Mouse (Mus musculus) forebrain, embryonic 13.5 days (tissue): ENCODE measurements at regions not wholly inside any gene's neighbourhood (a gene's known extent, or its start where the extent isn't known, plus 50 kb on each side); places are given as distances from the start of the nearest gene placed in this dataset.

ENCODE experiments used
- ATAC-seq: fragments of 200-750 bp; cut with Nextera tagmentation; 2 replicates; pipeline ENCODE4 v1.8.0; 2017
- H3K27ac ChIP-seq: fragments of 300-500 bp; sonication (generic); 2 replicates; pipeline ENCODE4 v1.5.1; 2015; ENCODE audit warnings: inconsistent platforms, mild to moderate bottlenecking, moderate library complexity
- H3K27me3 ChIP-seq: fragments of 300-500 bp; sonication (generic); 2 replicates; pipeline ENCODE4 v1.6.1; 2015; ENCODE audit warnings: mild to moderate bottlenecking, inconsistent platforms
- H3K36me3 ChIP-seq: fragments of 300-500 bp; sonication (generic); 2 replicates; pipeline ENCODE4 v1.6.1; 2015; ENCODE audit warnings: mild to moderate bottlenecking, inconsistent platforms; ENCODE audit not compliant: poor library complexity, severe bottlenecking
- H3K4me1 ChIP-seq: fragments of 300-500 bp; sonication (generic); 2 replicates; pipeline ENCODE4 v1.6.1; 2015; ENCODE audit warnings: inconsistent platforms
- H3K4me2 ChIP-seq: fragments of 300-500 bp; sonication (generic); 2 replicates; pipeline ENCODE4 v1.6.1; 2015; ENCODE audit warnings: inconsistent platforms, mild to moderate bottlenecking, moderate library complexity
- H3K4me3 ChIP-seq: fragments of 300-500 bp; sonication (generic); 2 replicates; pipeline ENCODE4 v1.5.1; 2015; ENCODE audit warnings: mild to moderate bottlenecking, inconsistent platforms
- H3K9ac ChIP-seq: fragments of 300-500 bp; sonication (generic); 2 replicates; pipeline ENCODE4 v1.6.1; 2015; ENCODE audit warnings: mild to moderate bottlenecking, inconsistent platforms
- H3K9me3 ChIP-seq: fragments of 300-500 bp; sonication (generic); replicated peaks from 2 replicates; pipeline ENCODE4 v1.6.1; 2016; ENCODE audit warnings: inconsistent platforms
- WGBS: fragments of 180-500 bp; shearing (Covaris S2); methylation state at CpG from one replicate; pipeline ENCODE4 v1.1.7; 2015; 5-methylcytosine and 5-hydroxymethylcytosine counted together

DNA sequence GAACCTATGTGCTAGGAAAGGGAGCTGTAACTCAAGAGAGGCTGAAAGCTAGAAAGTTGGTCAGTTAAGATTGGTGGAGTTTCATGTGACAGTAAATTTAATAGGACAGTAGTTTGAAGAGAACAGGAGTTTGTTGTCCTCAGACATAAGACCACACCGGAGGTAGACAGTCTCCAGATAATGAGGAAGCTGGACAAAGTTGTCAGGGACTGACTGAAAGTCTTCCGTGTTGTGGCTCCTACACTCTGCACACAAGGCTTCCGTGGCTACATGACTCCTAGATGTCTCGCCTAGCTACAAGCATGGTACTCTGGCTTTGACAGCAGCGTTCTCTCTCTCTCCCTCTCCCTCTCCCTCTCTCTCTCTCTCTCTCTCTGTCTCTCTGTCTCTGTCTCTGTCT is 171.9 kb upstream of the Rreb1 start:
- H3K9me3 ChIP-seq = no peaks in the 10 kb centered on the region
- no peaks in the 10 kb centered on the region for H3K4me1 ChIP-seq
- no peaks in the 10 kb centered on the region for H3K36me3 ChIP-seq
- H3K4me3 ChIP-seq = no peak overlapping the region
- no peak overlapping the region for H3K27ac ChIP-seq
- no peak overlapping the region for H3K9ac ChIP-seq
- 90% methylated on average over 5 of the region's 5 CpGs for WGBS
- ATAC-seq = no peak
- no peaks in the 10 kb centered on the region for H3K27me3 ChIP-seq
- no peak overlapping the region for H3K4me2 ChIP-seq

DNA sequence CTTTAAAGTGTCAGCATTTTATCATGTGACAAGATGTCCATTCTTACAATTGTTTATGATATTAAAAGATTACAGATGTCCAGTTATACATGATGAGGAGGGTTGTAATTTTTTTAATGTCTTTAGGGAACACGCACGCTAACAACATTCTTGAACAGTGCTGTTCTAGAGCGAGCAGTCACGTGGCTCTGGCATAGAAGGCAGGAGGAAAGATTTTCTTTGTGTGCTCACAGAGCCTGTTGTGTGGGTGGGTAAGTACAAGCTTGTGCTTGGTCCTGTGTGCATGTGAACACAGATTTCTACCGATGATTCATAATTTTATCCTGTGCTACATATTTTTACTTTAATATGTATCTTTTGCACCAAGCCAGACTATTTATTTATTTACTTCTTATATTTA is 169.1 kb upstream of the Rreb1 start:
- Histone ChIP-seq H3K36me3 (no peaks in the 10 kb centered on the region), H3K27ac (no peak overlapping the region), H3K9ac (no peak overlapping the region), H3K27me3 (no peaks in the 10 kb centered on the region), H3K9me3 (no peaks in the 10 kb centered on the region), H3K4me3 (no peak overlapping the region), H3K4me1 (no peaks in the 10 kb centered on the region), H3K4me2 (no peak overlapping the region)
- 90% methylated on average over 5 of the region's 5 CpGs for WGBS
- ATAC-seq = no peak

- no peaks in the 10 kb centered on the region for H3K4me1 ChIP-seq
- no peak overlapping the region for H3K4me2 ChIP-seq
- WGBS = 96% methylated on average over 3 of the region's 3 CpGs
These were observed 166.8 kb upstream of the Rreb1 start for GRCm38 (mm10) chr13:37611387-37611786.

DNA sequence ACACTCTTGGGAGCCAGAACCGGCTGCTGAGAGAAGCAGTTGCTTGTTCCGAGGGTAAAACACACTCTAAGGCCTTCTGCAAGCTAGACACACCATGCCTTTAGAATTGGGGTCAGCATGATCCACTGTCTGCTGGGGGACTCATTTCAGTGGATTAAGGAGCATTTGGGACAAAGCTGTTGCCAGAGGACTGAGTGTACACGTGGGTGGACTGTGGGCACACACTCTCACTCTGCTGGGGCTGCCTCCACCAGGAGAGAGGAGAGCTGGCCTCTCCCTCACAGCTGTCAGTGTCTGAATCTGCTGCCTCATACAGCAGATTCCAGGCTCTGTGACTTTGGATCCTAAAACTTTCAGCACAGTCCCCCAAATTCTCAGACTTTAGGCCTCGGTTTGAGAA is 161.2 kb upstream of the Rreb1 start:
- WGBS = 83% methylated on average over 4 of the region's 4 CpGs
- H3K9ac ChIP-seq = no peak overlapping the region
- H3K4me3 ChIP-seq = no peak overlapping the region
- H3K36me3 ChIP-seq = no peaks in the 10 kb centered on the region
- no peaks in the 10 kb centered on the region for H3K4me1 ChIP-seq
- no peak for ATAC-seq
- no peaks in the 10 kb centered on the region for H3K27me3 ChIP-seq
- no peak overlapping the region for H3K4me2 ChIP-seq
- H3K9me3 ChIP-seq = no peaks in the 10 kb centered on the region
- no peak overlapping the region for H3K27ac ChIP-seq

More at GRCm38 (mm10) chr13:37611387-37611786, 166.8 kb upstream of the Rreb1 start:
- no peak overlapping the region for H3K27ac ChIP-seq
- no peaks in the 10 kb centered on the region for H3K36me3 ChIP-seq
- H3K4me3 ChIP-seq = no peak overlapping the region
- H3K9ac ChIP-seq = no peak overlapping the region
- H3K27me3 ChIP-seq = no peaks in the 10 kb centered on the region
- no peaks in the 10 kb centered on the region for H3K9me3 ChIP-seq
- ATAC-seq = no peak

DNA sequence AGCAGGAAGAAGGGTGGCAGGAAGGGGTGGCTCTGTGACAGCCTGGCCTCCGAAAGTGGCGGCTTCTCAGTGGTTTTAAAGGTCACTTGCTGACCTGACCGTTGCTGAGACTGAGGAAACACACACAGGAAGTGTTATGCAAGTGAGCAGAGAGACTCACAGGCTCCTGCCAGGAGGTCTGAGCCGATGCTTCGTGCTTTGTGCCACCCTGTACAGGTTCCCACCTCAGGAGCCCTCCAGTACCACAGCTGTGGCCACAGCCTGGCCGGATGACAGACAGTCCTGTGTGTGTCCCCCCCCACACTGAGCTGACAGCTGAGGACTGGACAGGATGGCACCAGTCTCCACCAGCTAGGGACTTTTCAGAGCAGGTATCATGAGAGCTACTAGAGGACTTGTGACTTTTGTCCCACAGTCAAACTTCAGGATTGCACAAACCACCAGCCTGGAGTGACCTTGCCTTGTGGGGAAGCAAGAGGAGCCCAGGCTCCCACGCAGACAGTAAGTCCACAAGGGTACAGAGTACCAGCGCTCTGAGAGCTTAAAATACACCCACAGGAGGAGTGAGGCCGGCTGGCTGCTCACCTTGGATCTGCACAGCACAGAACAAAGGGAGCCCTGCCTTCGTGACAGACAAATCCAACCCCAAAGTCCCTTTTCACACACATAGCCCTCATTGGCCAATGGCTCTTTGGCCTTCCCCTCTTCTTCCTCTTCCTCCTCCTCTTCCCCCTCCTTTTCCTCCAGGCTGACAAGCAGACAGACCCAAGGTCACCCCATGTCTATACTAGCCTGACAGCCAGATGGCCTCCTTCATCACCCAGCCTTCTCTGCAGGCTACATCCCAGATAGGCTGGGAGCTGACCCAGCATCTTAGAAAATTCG is 158.1 kb upstream of the Rreb1 start:
- no peak overlapping the region for H3K4me2 ChIP-seq
- no peaks in the 10 kb centered on the region for H3K36me3 ChIP-seq
- H3K4me1 ChIP-seq = no peaks in the 10 kb centered on the region
- no peaks in the 10 kb centered on the region for H3K9me3 ChIP-seq
- H3K4me3 ChIP-seq = no peak overlapping the region
- no peak overlapping the region for H3K9ac ChIP-seq
- H3K27me3 ChIP-seq = no peaks in the 10 kb centered on the region
- H3K27ac ChIP-seq = no peak overlapping the region
- no peak for ATAC-seq
- WGBS = 65% methylated on average over 11 of the region's 11 CpGs

- 93% methylated on average over 5 of the region's 5 CpGs for WGBS
- no peaks in the 10 kb centered on the region for H3K9me3 ChIP-seq
- no peaks in the 10 kb centered on the region for H3K4me1 ChIP-seq
These were observed 156.7 kb upstream of the Rreb1 start for GRCm38 (mm10) chr13:37621319-37622050.

DNA sequence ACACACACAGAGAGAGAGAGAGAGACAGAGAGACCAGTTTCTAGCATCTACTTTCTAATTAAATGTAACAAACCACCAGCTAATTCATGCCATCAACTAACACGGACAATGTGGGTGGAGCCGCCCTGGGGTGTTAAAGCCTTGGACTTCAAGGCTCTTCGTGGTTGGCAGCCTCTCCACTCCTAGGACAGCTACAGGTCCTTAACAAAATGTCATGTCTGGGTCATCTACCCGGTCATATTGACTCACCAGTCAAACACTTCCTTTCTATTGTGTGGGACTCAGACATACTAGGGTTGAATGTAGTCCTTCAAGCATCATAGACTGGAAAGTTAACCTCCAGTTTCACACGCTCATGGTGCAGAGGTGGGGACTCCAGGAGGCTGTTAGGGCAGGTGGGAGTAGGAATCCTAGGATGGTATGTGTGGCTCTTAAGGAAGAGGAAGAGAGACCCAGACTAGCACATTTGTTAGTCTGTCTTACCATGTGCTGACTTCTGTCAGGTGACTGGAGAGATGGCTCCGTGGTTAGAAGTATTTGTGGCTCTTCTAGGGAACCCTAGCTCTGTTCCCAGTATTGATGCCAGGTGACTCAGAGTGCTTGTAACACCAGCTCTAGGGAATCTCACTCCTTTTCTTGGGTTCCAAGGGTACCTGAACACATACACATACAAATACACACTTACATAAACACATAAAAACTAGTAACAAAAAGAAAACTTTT is 155.7 kb upstream of the Rreb1 start:
- Histone ChIP-seq H3K4me1 (no peaks in the 10 kb centered on the region), H3K9ac (no peak overlapping the region), H3K27ac (no peak overlapping the region), H3K4me3 (no peak overlapping the region), H3K27me3 (no peaks in the 10 kb centered on the region), H3K36me3 (no peaks in the 10 kb centered on the region), H3K9me3 (no peaks in the 10 kb centered on the region), H3K4me2 (no peak overlapping the region)
- 74% methylated on average over 6 of the region's 6 CpGs for WGBS
- no peak for ATAC-seq

More at GRCm38 (mm10) chr13:37621319-37622050, 156.7 kb upstream of the Rreb1 start:
- H3K36me3 ChIP-seq = no peaks in the 10 kb centered on the region
- H3K4me2 ChIP-seq = no peak overlapping the region
- H3K27ac ChIP-seq = no peak overlapping the region
- no peak overlapping the region for H3K4me3 ChIP-seq
- ATAC-seq = no peak
- no peak overlapping the region for H3K9ac ChIP-seq
- no peaks in the 10 kb centered on the region for H3K27me3 ChIP-seq

- Histone ChIP-seq H3K9me3 (no peaks in the 10 kb centered on the region), H3K9ac (no peak overlapping the region), H3K27ac (no peak overlapping the region), H3K4me2 (no peak overlapping the region), H3K4me3 (no peak overlapping the region), H3K27me3 (no peaks in the 10 kb centered on the region), H3K4me1 (no peaks in the 10 kb centered on the region), H3K36me3 (no peaks in the 10 kb centered on the region)
- ATAC-seq = no peak
- 55% methylated on average over 1 of the region's 1 CpGs for WGBS
These were observed 153.5 kb upstream of the Rreb1 start for GRCm38 (mm10) chr13:37624741-37625140.

GRCm38 (mm10) chr13:37625532-37626235 is 152.5 kb upstream of the Rreb1 start:
- Histone ChIP-seq H3K27ac (no peak overlapping the region), H3K9ac (no peak overlapping the region), H3K36me3 (no peaks in the 10 kb centered on the region), H3K9me3 (no peaks in the 10 kb centered on the region), H3K4me3 (no peak overlapping the region), H3K4me2 (no peak overlapping the region), H3K27me3 (no peaks in the 10 kb centered on the region), H3K4me1 (no peaks in the 10 kb centered on the region)
- 89% methylated on average over 13 of the region's 13 CpGs for WGBS
- no peak for ATAC-seq

GRCm38 (mm10) chr13:37628391-37629270 is 149.6 kb upstream of the Rreb1 start:
- Histone ChIP-seq H3K9ac (no peak overlapping the region), H3K27ac (no peak overlapping the region), H3K27me3 (no peaks in the 10 kb centered on the region), H3K9me3 (no peaks in the 10 kb centered on the region), H3K36me3 (no peaks in the 10 kb centered on the region), H3K4me3 (no peak overlapping the region), H3K4me1 (no peaks in the 10 kb centered on the region), H3K4me2 (no peak overlapping the region)
- no peak for ATAC-seq
- WGBS = 70% methylated on average over 16 of the region's 16 CpGs

- no peak overlapping the region for H3K27ac ChIP-seq
- no peak overlapping the region for H3K4me3 ChIP-seq
- H3K36me3 ChIP-seq = no peaks in the 10 kb centered on the region
- H3K4me2 ChIP-seq = no peak overlapping the region
- no peak overlapping the region for H3K9ac ChIP-seq
- no peaks in the 10 kb centered on the region for H3K9me3 ChIP-seq
- no peaks in the 10 kb centered on the region for H3K27me3 ChIP-seq
- H3K4me1 ChIP-seq = no peaks in the 10 kb centered on the region
- 74% methylated on average over 6 of the region's 6 CpGs for WGBS
- no peak for ATAC-seq
These were observed 148.8 kb upstream of the Rreb1 start for GRCm38 (mm10) chr13:37629271-37629899.
